Mouse (Mus musculus): ENCODE measurements at regions not wholly inside any gene's neighbourhood (a gene's known extent, or its start where the extent isn't known, plus 50 kb on each side); places are given as distances from the start of the nearest gene placed in this dataset.

DNA sequence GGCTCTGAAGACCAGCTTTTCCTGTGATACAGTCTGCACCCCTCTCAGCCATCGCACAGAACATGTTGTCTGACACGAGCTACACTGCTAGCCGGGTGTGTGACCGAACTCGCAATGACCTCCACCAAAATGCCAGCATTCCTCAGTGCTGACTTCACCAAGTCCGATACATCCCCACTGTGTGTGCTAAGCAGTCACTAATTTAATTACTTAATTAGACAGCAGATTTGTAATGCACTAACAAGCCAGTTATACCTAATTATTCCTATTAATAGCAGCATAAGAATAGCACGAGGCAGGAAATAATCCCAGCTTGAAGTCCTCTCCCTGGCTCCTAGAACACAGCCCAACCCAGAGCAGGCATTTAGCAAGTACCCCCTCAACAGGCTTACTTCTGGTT, 452.0 kb downstream of the Prss52 start:
- TF ChIP-seq CTCF (IDR thresholded peaks at IDR 0.05; ENCODE audit: control insufficient read depth, insufficient read depth, insufficient replicate concordance, low read depth, low read length) (no peak), POLR2A (IDR thresholded peaks at IDR 0.05; ENCODE audit: control insufficient read depth, low read depth, low read length) (no peak)

Data from testis, adult 2 months (tissue).